Mouse (Mus musculus) embryonic facial prominence, embryonic 14.5 days (tissue): Measurements from ENCODE around the gene Kcnj16. TPM values are rescaled to one million over a fixed set of nuclear protein-coding genes. Genes with fewer than 3 reads are reported as not detected.

Source experiments
- ATAC-seq: fragments of 200-750 bp; cut with Nextera tagmentation; 2 replicates; pipeline ENCODE4 v1.8.0; 2017; ENCODE audit warnings: low read depth, moderate number of reproducible peaks, moderate TSS enrichment
- DNase-seq: peaks from one replicate; pipeline ENCODE4 v3.0.0-alpha.2; 2015; ENCODE audit warnings: low spot score
- H3K27ac ChIP-seq: fragments of 300-500 bp; sonication (generic); replicated peaks from 2 replicates; pipeline ENCODE4 v1.5.1; 2014; ENCODE audit warnings: low read depth, mild to moderate bottlenecking, low read length, moderate library complexity
- H3K27me3 ChIP-seq: fragments of 300-500 bp; sonication (generic); replicated peaks from 2 replicates; pipeline ENCODE4 v1.6.1; 2014; ENCODE audit warnings: low read length; ENCODE audit not compliant: control insufficient read depth, insufficient read depth
- H3K36me3 ChIP-seq: fragments of 300-500 bp; sonication (generic); 2 replicates; pipeline ENCODE4 v1.6.1; 2014; ENCODE audit warnings: low read length, mixed read lengths; ENCODE audit not compliant: control insufficient read depth, insufficient read depth
- H3K4me1 ChIP-seq: fragments of 300-500 bp; sonication (generic); 2 replicates; pipeline ENCODE4 v1.6.1; 2014; ENCODE audit warnings: antibody characterized with exemption, low read length; ENCODE audit not compliant: control insufficient read depth, insufficient read depth
- H3K4me2 ChIP-seq: fragments of 300-500 bp; sonication (generic); 2 replicates; pipeline ENCODE4 v1.6.1; 2014; ENCODE audit warnings: low read depth, mild to moderate bottlenecking, low read length, moderate library complexity, mixed read lengths
- H3K4me3 ChIP-seq: fragments of 300-500 bp; sonication (generic); 2 replicates; pipeline ENCODE4 v1.5.1; 2014; ENCODE audit warnings: low read depth, mild to moderate bottlenecking, low read length
- H3K9ac ChIP-seq: fragments of 300-500 bp; sonication (generic); 2 replicates; pipeline ENCODE4 v1.6.1; 2014; ENCODE audit warnings: low read depth, mild to moderate bottlenecking, low read length, moderate library complexity, mixed read lengths
- H3K9me3 ChIP-seq: fragments of 300-500 bp; sonication (generic); 2 replicates; pipeline ENCODE4 v1.6.1; 2016; ENCODE audit warnings: low read length; ENCODE audit not compliant: control insufficient read depth
- WGBS: fragments of 180-500 bp; shearing (Covaris S2); extraction: QIAGEN DNeasy Blood & Tissue Kit; methylation state at CpG from one replicate; pipeline ENCODE4 v1.1.7; 2014; 5-methylcytosine and 5-hydroxymethylcytosine counted together
- polyA plus RNA-seq: library from polyadenylated mRNA; unstranded; fragments of >200 nt; fragmentation: Nextera tagmentation; extraction: Ambion mirVana; gene quantifications from 2 replicates; pipeline ENCODE4 v1.2.1, GENCODE M21; 2014

Kcnj16 gene
- polyA plus RNA-seq, 1 experiment from 2014 or later: 0.22 TPM

- Histone ChIP-seq H3K4me3 (no peak overlapping the region), H3K36me3 (no peaks in the 10 kb centered on the region), H3K27me3 (no peaks in the 10 kb centered on the region), H3K9me3 (no peaks in the 10 kb centered on the region), H3K4me1 (no peaks in the 10 kb centered on the region), H3K27ac (no peak overlapping the region), H3K9ac (no peak overlapping the region), H3K4me2 (no peak overlapping the region)
- DNase-seq (no peak), ATAC-seq (no peak)
Measured at GRCm38 (mm10) chr11:110968901-110969300, 1.1 kb downstream of the Kcnj16 start.

- 67% methylated on average over 1 of the region's 1 CpGs for WGBS
- DNase-seq (no peak), ATAC-seq (no peak)
- Histone ChIP-seq H3K27ac (no peak overlapping the region), H3K9me3 (no peaks in the 10 kb centered on the region), H3K27me3 (no peaks in the 10 kb centered on the region), H3K9ac (no peak overlapping the region), H3K4me2 (no peak overlapping the region), H3K4me3 (no peak overlapping the region), H3K36me3 (no peaks in the 10 kb centered on the region), H3K4me1 (no peaks in the 10 kb centered on the region)
Measured at GRCm38 (mm10) chr11:110985508-110985907, 17.7 kb downstream of the Kcnj16 start.

GRCm38 (mm10) chr11:110985949-110986348, 18.1 kb downstream of the Kcnj16 start:
- Histone ChIP-seq H3K27ac (no peak overlapping the region), H3K27me3 (no peaks in the 10 kb centered on the region), H3K4me2 (no peak overlapping the region), H3K9ac (no peak overlapping the region), H3K9me3 (no peaks in the 10 kb centered on the region), H3K4me3 (no peak overlapping the region), H3K36me3 (no peaks in the 10 kb centered on the region), H3K4me1 (no peaks in the 10 kb centered on the region)
- DNase-seq (peak; percentile 38), ATAC-seq (peak; percentile 55; the same call in 1 of the 2 replicates)
- WGBS: 24% methylated on average over 3 of the region's 3 CpGs

GRCm38 (mm10) chr11:110993616-110994015, 25.8 kb downstream of the Kcnj16 start:
- no peak overlapping the region for H3K27ac ChIP-seq
- 48% methylated on average over 4 of the region's 4 CpGs for WGBS
- DNase-seq: peak; percentile 20

GRCm38 (mm10) chr11:110997211-110997610, 29.4 kb downstream of the Kcnj16 start:
- ATAC-seq: no peak
- Histone ChIP-seq H3K27me3 (no peaks in the 10 kb centered on the region), H3K27ac (no peak overlapping the region), H3K4me3 (no peak overlapping the region), H3K9ac (no peak overlapping the region), H3K4me1 (no peaks in the 10 kb centered on the region), H3K9me3 (no peaks in the 10 kb centered on the region), H3K36me3 (no peaks in the 10 kb centered on the region), H3K4me2 (no peak overlapping the region)
- 71% methylated on average over 9 of the region's 9 CpGs for WGBS
- DNase-seq: no peak

More at GRCm38 (mm10) chr11:110993616-110994015, 25.8 kb downstream of the Kcnj16 start:
- no peak overlapping the region for H3K9ac ChIP-seq
- no peak overlapping the region for H3K4me3 ChIP-seq
- no peaks in the 10 kb centered on the region for H3K27me3 ChIP-seq
- H3K4me1 ChIP-seq: no peaks in the 10 kb centered on the region
- ATAC-seq: no peak
- no peak overlapping the region for H3K4me2 ChIP-seq
- H3K36me3 ChIP-seq: no peaks in the 10 kb centered on the region
- H3K9me3 ChIP-seq: no peaks in the 10 kb centered on the region

GRCm38 (mm10) chr11:111005103-111005502, 37.3 kb downstream of the Kcnj16 start:
- Histone ChIP-seq H3K4me3 (no peak overlapping the region), H3K9ac (no peak overlapping the region), H3K4me2 (no peak overlapping the region), H3K9me3 (no peaks in the 10 kb centered on the region), H3K27ac (no peak overlapping the region), H3K36me3 (no peaks in the 10 kb centered on the region), H3K4me1 (no peaks in the 10 kb centered on the region), H3K27me3 (no peaks in the 10 kb centered on the region)
- 75% methylated on average over 3 of the region's 3 CpGs for WGBS
- ATAC-seq (no peak), DNase-seq (no peak)

- Histone ChIP-seq H3K4me1 (peaks cover 8% of the 10 kb centered on the region; the same call in 1 of the 2 replicates), H3K9me3 (no peaks in the 10 kb centered on the region), H3K27ac (no peak overlapping the region), H3K9ac (no peak overlapping the region), H3K4me3 (no peak overlapping the region), H3K4me2 (no peak overlapping the region), H3K27me3 (no peaks in the 10 kb centered on the region), H3K36me3 (no peaks in the 10 kb centered on the region)
- ATAC-seq: no peak
- no peak for DNase-seq
- 44% methylated on average over 3 of the region's 3 CpGs for WGBS
Measured at GRCm38 (mm10) chr11:111009471-111009870, 41.6 kb downstream of the Kcnj16 start.

- no peak overlapping the region for H3K4me2 ChIP-seq
- DNase-seq (no peak), ATAC-seq (no peak)
- H3K27me3 ChIP-seq: no peaks in the 10 kb centered on the region
- no peak overlapping the region for H3K27ac ChIP-seq
- no peaks in the 10 kb centered on the region for H3K9me3 ChIP-seq
- H3K36me3 ChIP-seq: no peaks in the 10 kb centered on the region
- no peak overlapping the region for H3K9ac ChIP-seq
- WGBS: 84% methylated on average over 3 of the region's 3 CpGs
- 0 out of 2 replicates have a peak, but pooled peaks cover 2% of the 10 kb centered on the region for H3K4me1 ChIP-seq
- H3K4me3 ChIP-seq: no peak overlapping the region
Measured at GRCm38 (mm10) chr11:111016206-111016605, 48.4 kb downstream of the Kcnj16 start.

- H3K9ac ChIP-seq: no peak overlapping the region
- no peaks in the 10 kb centered on the region for H3K4me1 ChIP-seq
- 51% methylated on average over 2 of the region's 2 CpGs for WGBS
- DNase-seq (no peak), ATAC-seq (no peak)
- H3K9me3 ChIP-seq: no peaks in the 10 kb centered on the region
- no peak overlapping the region for H3K27ac ChIP-seq
- no peak overlapping the region for H3K4me2 ChIP-seq
- H3K36me3 ChIP-seq: no peaks in the 10 kb centered on the region
- no peak overlapping the region for H3K4me3 ChIP-seq
- H3K27me3 ChIP-seq: no peaks in the 10 kb centered on the region
Measured at GRCm38 (mm10) chr11:111020211-111020610, 52.4 kb downstream of the Kcnj16 start.
